Mouse (Mus musculus) CH12.LX (cell line): ENCODE data around the gene Fhl3. TPM values are rescaled to one million over a fixed set of nuclear protein-coding genes. Genes with fewer than 3 reads are reported as not detected.

Source experiments
- DNase-seq: peaks from one replicate; pipeline ENCODE4 v3.0.0-alpha.2; 2013; ENCODE audit errors: extremely low read depth
- H3K27ac ChIP-seq: 2 replicates; pipeline ENCODE4 v1.5.1; 2012; ENCODE audit warnings: low read depth, mild to moderate bottlenecking, control low read depth, moderate library complexity; ENCODE audit not compliant: insufficient read depth
- H3K27me3 ChIP-seq: replicated peaks from 2 replicates; pipeline ENCODE3; 2012; ENCODE audit warnings: inconsistent platforms
- H3K36me3 ChIP-seq, 2 experiments: replicated peaks in 1 of 2; 2 replicates each; pipeline versions ENCODE3 to v1.6.1; 2012; ENCODE audit warnings: inconsistent platforms in 1 of 2, low read length in 1 of 2, mild to moderate bottlenecking in 1 of 2, mixed read lengths in 1 of 2, moderate library complexity in 1 of 2; ENCODE audit not compliant: control insufficient read depth in 1 of 2, insufficient read depth in 1 of 2
- H3K4me1 ChIP-seq, 2 experiments: 2 replicates each; pipeline ENCODE4 v1.6.1; 2012; ENCODE audit warnings: inconsistent platforms in 1 of 2, moderate library complexity in 1 of 2; ENCODE audit not compliant: insufficient read depth in 2 of 2, control insufficient read depth in 1 of 2
- H3K4me2 ChIP-seq: 2 replicates; pipeline ENCODE4 v1.6.1; 2012; ENCODE audit warnings: low read depth, mild to moderate bottlenecking, control low read depth; ENCODE audit not compliant: poor library complexity, insufficient read depth, severe bottlenecking
- H3K4me3 ChIP-seq, 3 experiments: fragments of 150-350 bp in 1 of 3; sonication (generic) in 1 of 3; replicated peaks in 1 of 3; 2 replicates each; pipeline versions ENCODE3 to v1.5.1; 2011 to 2012; ENCODE audit warnings: low read depth in 2 of 3, low read length in 2 of 3, mild to moderate bottlenecking in 2 of 3, moderate library complexity in 2 of 3, control low read depth in 1 of 3, improper control_type of control experiment in 1 of 3, inconsistent platforms in 1 of 3, mixed read lengths in 1 of 3; ENCODE audit not compliant: poor library complexity in 1 of 3
- H3K79me2 ChIP-seq: replicated peaks from 2 replicates; pipeline ENCODE4 v1.6.1; 2012; ENCODE audit warnings: mild to moderate bottlenecking, moderate library complexity; ENCODE audit not compliant: control insufficient read depth, poor library complexity, insufficient read depth, severe bottlenecking; ENCODE audit errors: extremely low read depth
- H3K9ac ChIP-seq: 2 replicates; pipeline ENCODE4 v1.6.1; 2012; ENCODE audit warnings: low read depth, mild to moderate bottlenecking, control low read depth, moderate library complexity; ENCODE audit not compliant: insufficient read depth
- H3K9me3 ChIP-seq: replicated peaks from 2 replicates; pipeline ENCODE3; 2012; ENCODE audit warnings: low read length, inconsistent platforms, mixed read lengths
- BHLHE40 ChIP-seq: IDR thresholded peaks from 2 replicates; pipeline ENCODE4 v1.6.1; 2011; ENCODE audit warnings: mild to moderate bottlenecking, low read depth, low read length, improper control_type of control experiment
- CHD1 ChIP-seq: IDR thresholded peaks from 2 replicates; pipeline ENCODE4 v1.6.1; 2012; ENCODE audit warnings: low read depth, low read length, improper control_type of control experiment, inconsistent platforms
- CHD2 ChIP-seq: IDR thresholded peaks from 2 replicates; pipeline ENCODE4 v1.6.1; 2011; ENCODE audit warnings: low read length, improper control_type of control experiment
- CTCF ChIP-seq, 2 experiments: IDR thresholded peaks in 1 of 2; conservative IDR thresholded peaks in 1 of 2; 2 replicates each; pipeline ENCODE4 v1.5.1; 2011 to 2012; ENCODE audit warnings: low read depth in 2 of 2, low read length in 2 of 2, improper control_type of control experiment in 1 of 2, inconsistent platforms in 1 of 2, mild to moderate bottlenecking in 1 of 2, moderate library complexity in 1 of 2
- ELF1 ChIP-seq: IDR thresholded peaks from 2 replicates; pipeline ENCODE4 v1.6.1; 2014; ENCODE audit warnings: low read depth, mild to moderate bottlenecking, inconsistent platforms, low read length, improper control_type of control experiment
- IRF4 ChIP-seq: IDR thresholded peaks from 2 replicates; pipeline ENCODE4 v1.6.1; 2014; ENCODE audit warnings: low read depth, mild to moderate bottlenecking, inconsistent platforms, low read length, improper control_type of control experiment
- JUN ChIP-seq: IDR thresholded peaks from 2 replicates; pipeline ENCODE4 v1.6.1; 2011; ENCODE audit warnings: low read depth, mild to moderate bottlenecking, low read length, improper control_type of control experiment, moderate library complexity; ENCODE audit not compliant: insufficient read depth
- JUND ChIP-seq: conservative IDR thresholded peaks from 2 replicates; pipeline ENCODE4 v1.6.1; 2011; ENCODE audit warnings: low read depth, low read length, improper control_type of control experiment
- KAT2A ChIP-seq: IDR thresholded peaks from 2 replicates; pipeline ENCODE4 v1.6.1; 2012; ENCODE audit warnings: low read length, improper control_type of control experiment, inconsistent platforms; ENCODE audit not compliant: insufficient replicate concordance
- MXI1 ChIP-seq: IDR thresholded peaks from 2 replicates; pipeline ENCODE4 v1.6.1; 2011; ENCODE audit warnings: mild to moderate bottlenecking, low read depth, low read length, improper control_type of control experiment
- NELFE ChIP-seq: IDR thresholded peaks from 2 replicates; pipeline ENCODE4 v1.6.1; 2011; ENCODE audit warnings: low read depth, low read length, improper control_type of control experiment
- RAD21 ChIP-seq: IDR thresholded peaks from 2 replicates; pipeline ENCODE4 v1.6.1; 2011; ENCODE audit warnings: low read depth, mild to moderate bottlenecking, low read length, improper control_type of control experiment, moderate library complexity
- SMC3 ChIP-seq: IDR thresholded peaks from 2 replicates; pipeline ENCODE4 v1.6.1; 2011; ENCODE audit warnings: low read depth, low read length, improper control_type of control experiment
- UBTF ChIP-seq: IDR thresholded peaks from 2 replicates; pipeline ENCODE4 v1.6.1; 2012; ENCODE audit warnings: low read depth, mild to moderate bottlenecking, inconsistent platforms, low read length, improper control_type of control experiment, moderate library complexity
- USF1 ChIP-seq: IDR thresholded peaks from 2 replicates; pipeline ENCODE4 v1.6.1; 2014; ENCODE audit warnings: low read depth, mild to moderate bottlenecking, inconsistent platforms, low read length, improper control_type of control experiment
- ZKSCAN1 ChIP-seq: IDR thresholded peaks from 2 replicates; pipeline ENCODE4 v1.6.1; 2012; ENCODE audit warnings: low read depth, inconsistent platforms, low read length, improper control_type of control experiment, borderline replicate concordance
- dilution Hi-C: fragments of 300-500 bp; cut with MboI; formaldehyde crosslinking; loops from 2 replicates; pipeline ENCODE4 v1.14.3; 2020; ENCODE audit warnings: low sequenced_read_pairs; ENCODE audit not compliant: extremely low pct_unique_long_range_greater_than_20kb, extremely low pct_ligation_motif_present
- in situ Hi-C: fragments of 300-500 bp; cut with MboI; formaldehyde crosslinking; loops from 3 replicates; pipeline ENCODE4 v1.14.3; 2019; ENCODE audit warnings: low sequenced_read_pairs, low pct_ligation_motif_present, low pct_unique_long_range_greater_than_20kb, mixed read lengths
- polyA plus RNA-seq: library from polyadenylated mRNA; unstranded; fragments of >175 nt; gene quantifications from 2 replicates; pipeline ENCODE4 v1.2.1, GENCODE M21; 2012; ENCODE audit warnings: low read depth; ENCODE audit not compliant: insufficient read length
- total RNA-seq, 2 experiments: library from RNA; depleted of rRNA; stranded (reverse); fragments of 300-350 nt in 1 of 2; fragments of >200 nt in 1 of 2; gene quantifications; 2 replicates each; pipeline ENCODE4 v1.2.3; 2012 to 2014

Gene Fhl3
- total and polyA plus RNA-seq, 3 experiments, result 4.1 to 20.8 (median 10.8) TPM

DNA sequence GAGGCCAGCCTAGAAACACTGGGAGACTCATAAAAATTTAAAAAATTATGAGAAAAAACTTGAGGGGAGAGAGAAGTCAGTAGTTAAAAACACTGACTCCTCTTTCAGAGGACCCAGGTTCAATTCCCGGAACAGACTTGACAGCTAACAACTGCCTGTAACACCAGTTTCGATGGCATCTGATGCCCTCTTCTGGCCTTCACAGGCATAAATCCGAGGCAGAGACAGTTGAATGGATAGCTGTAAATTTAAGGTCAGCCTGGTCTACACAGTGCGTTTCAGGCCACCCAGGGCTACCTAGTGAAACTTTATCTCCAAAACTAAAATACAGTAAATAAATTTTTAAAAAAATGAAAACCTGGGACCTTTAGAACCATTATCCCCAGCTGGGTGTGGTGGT, 15.5 kb upstream of the Fhl3 start:
- Histone ChIP-seq H3K4me3 (no peak overlapping the region), H3K27ac (no peak overlapping the region), H3K4me1 (peaks cover 0 to 15% of the 10 kb centered on the region in 2 experiments; a peak in 3 of 4 replicates), H3K9me3 (no peaks in the 10 kb centered on the region), H3K79me2 (peaks cover 47% of the 10 kb centered on the region), H3K4me2 (no peak overlapping the region), H3K36me3 (peaks cover 66 to 92% of the 10 kb centered on the region in 2 experiments), H3K27me3 (no peaks in the 10 kb centered on the region), H3K9ac (no peak overlapping the region)
- dilution Hi-C loops (no loop called here), in situ Hi-C loops (no loop called here)
- no peak for DNase-seq
- TF ChIP-seq SMC3 (peak; percentile 16; the same call in 1 of the 2 replicates), RAD21 (peak; percentile 6), CHD2 (no peak), CTCF (conservative IDR thresholded peaks at IDR 0.05 in 1 of 2, IDR thresholded peaks at IDR 0.05 in 1 of 2; ENCODE audit: low read depth in 2 of 2, low read length in 2 of 2) (peak; percentile 12 to 47; a peak in 2 of 4 replicates)

- in situ Hi-C loops, result no loop called here
- H3K27me3 ChIP-seq, result no peaks in the 10 kb centered on the region
- H3K9ac ChIP-seq, result no peak overlapping the region
- H3K4me3 ChIP-seq, result no peak overlapping the region
- peaks cover 51% of the 10 kb centered on the region for H3K79me2 ChIP-seq
- peaks cover 62 to 87% of the 10 kb centered on the region in 2 experiments for H3K36me3 ChIP-seq
- H3K27ac ChIP-seq, result no peak overlapping the region
- dilution Hi-C loops, result no loop called here
- no peak for DNase-seq
- no peak overlapping the region for H3K4me2 ChIP-seq
- peaks cover 0 to 15% of the 10 kb centered on the region in 2 experiments; a peak in 3 of 4 replicates for H3K4me1 ChIP-seq
- no peaks in the 10 kb centered on the region for H3K9me3 ChIP-seq
- no peak for TF ChIP-seq MXI1
- TF ChIP-seq RAD21, result no peak
- TF ChIP-seq UBTF, result no peak
- no peak for TF ChIP-seq ELF1
- no peak for TF ChIP-seq JUN
- no peak for TF ChIP-seq USF1
- TF ChIP-seq JUND, result no peak
- TF ChIP-seq CHD1, result no peak
- no peak for TF ChIP-seq IRF4
- no peak for TF ChIP-seq KAT2A
- TF ChIP-seq ZKSCAN1, result no peak
- TF ChIP-seq NELFE, result no peak
- no peak for TF ChIP-seq BHLHE40
Observed at GRCm38 (mm10) chr4:124685453-124685852, 15.0 kb upstream of the Fhl3 start.
